ENCODE assay signal across 18 mouse cellular contexts in the genomic region with DNA sequence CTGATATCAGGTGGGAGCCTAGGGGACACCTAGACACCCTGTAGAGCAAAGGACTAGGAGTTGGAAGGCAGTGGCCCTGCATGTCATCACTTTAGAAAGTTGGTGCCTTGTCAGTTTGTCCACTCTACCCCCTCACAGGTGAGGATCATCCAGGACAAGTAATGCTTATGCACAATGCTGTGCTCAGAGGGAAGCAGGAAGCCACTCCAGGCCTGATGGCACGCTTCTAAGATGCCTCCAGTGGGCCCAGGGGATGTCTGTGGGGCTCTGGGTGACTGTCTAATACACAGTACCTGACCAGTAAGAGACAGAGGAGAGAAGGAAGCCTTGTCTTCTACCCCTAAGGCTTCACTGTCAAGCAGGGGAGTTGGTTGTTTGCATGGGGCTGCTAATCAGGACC. TPM values are rescaled to one million over a fixed set of nuclear protein-coding genes. Genes with fewer than 3 reads are reported as not detected.
"Had no signal": no experiment of that assay in that cellular context is flagged by ENCODE, and none has a peak within 500 bp of the region (broad histone marks: within the 10 kb centered on the region; RNA-seq: fewer than 3 reads in every experiment).

No protein-coding gene starts in this region.

- H3K4me3 ChIP-seq: neural tube, embryonic 12.5 days; neural tube, embryonic 13.5 days; neural tube, embryonic 15.5 days; stomach, embryonic 15.5 days had no signal

- H3K9me3 ChIP-seq: neural tube, embryonic 12.5 days; neural tube, embryonic 13.5 days; neural tube, embryonic 15.5 days; stomach, embryonic 15.5 days had no signal

- H3K4me1 ChIP-seq: neural tube, embryonic 12.5 days; neural tube, embryonic 13.5 days; neural tube, embryonic 15.5 days; stomach, embryonic 15.5 days had no signal

- H3K27me3 ChIP-seq: neural tube, embryonic 12.5 days; neural tube, embryonic 13.5 days; neural tube, embryonic 15.5 days; stomach, embryonic 15.5 days had no signal

- H3K27ac ChIP-seq: neural tube, embryonic 12.5 days; neural tube, embryonic 13.5 days; neural tube, embryonic 15.5 days; stomach, embryonic 15.5 days; stomach, postnatal 0 days had no signal

- H3K36me3 ChIP-seq: neural tube, embryonic 12.5 days; neural tube, embryonic 13.5 days; neural tube, embryonic 15.5 days; stomach, embryonic 15.5 days had no signal

- DNase-seq: retina, postnatal 1 day; right cerebral cortex, adult 18-20 months; right cerebral cortex, postnatal 14 days; right cerebral cortex, postnatal 25 days; right cerebral cortex, postnatal 4 days; spleen, adult 18-20 months; thymus, adult 18-20 months; thymus, adult 2 months; thymus, postnatal 14 days; thymus, postnatal 25 days; thymus, postnatal 36 days; thymus, postnatal 4 days had no signal

RNA-seq across cellular contexts. Expression of gene Grin2a, which starts 7.6 kb away (rescaled TPM):
- polyA plus RNA-seq: stomach, postnatal 0 days; thymus, postnatal 0 days had no signal
